Mouse (Mus musculus) ES-CJ7 (cell line): ENCODE results near the gene Olfr875.

Experiments used
- DNase-seq: peaks from one replicate; pipeline ENCODE4 v3.0.0; 2011; ENCODE audit warnings: low read depth, low spot score

Olfr875 gene

GRCm38 (mm10) chr9:37771759-37772158, at the start of gene Olfr875:
TSS of gene Olfr875 (plus strand) at chr9:37771857.
- no peak for DNase-seq

- DNase-seq = no peak
Observed at GRCm38 (mm10) chr9:37734310-37734709, 37.3 kb upstream of the Olfr875 start.

- no peak for DNase-seq
Observed at GRCm38 (mm10) chr9:37744806-37745205, 26.9 kb upstream of the Olfr875 start, which contains the start of gene Olfr874. TSS of gene Olfr874 (plus strand) at chr9:37745106.

- peak; percentile 67 for DNase-seq
Observed at GRCm38 (mm10) chr9:37750319-37751075, 21.2 kb upstream of the Olfr875 start.

- DNase-seq = no peak
Observed at GRCm38 (mm10) chr9:37751467-37751866, 20.2 kb upstream of the Olfr875 start.

GRCm38 (mm10) chr9:37752006-37752405, 19.7 kb upstream of the Olfr875 start:
- no peak for DNase-seq

GRCm38 (mm10) chr9:37761728-37762127, 9.9 kb upstream of the Olfr875 start:
- DNase-seq = no peak

GRCm38 (mm10) chr9:37762541-37762940, 9.1 kb upstream of the Olfr875 start:
- DNase-seq = peak; percentile 71

- DNase-seq = no peak
Observed at GRCm38 (mm10) chr9:37770661-37771060, 996 bp upstream of the Olfr875 start.

- peak; percentile 69 for DNase-seq
Observed at GRCm38 (mm10) chr9:37782766-37783260, 11.2 kb downstream of the Olfr875 start.

GRCm38 (mm10) chr9:37783394-37784387, 12.0 kb downstream of the Olfr875 start:
- peak; percentile 40 for DNase-seq

- no peak for DNase-seq
Observed at GRCm38 (mm10) chr9:37786411-37786810, 14.8 kb downstream of the Olfr875 start.

- no peak for DNase-seq
Observed at GRCm38 (mm10) chr9:37802055-37802454, 30.4 kb downstream of the Olfr875 start.

- no peak for DNase-seq
Observed at GRCm38 (mm10) chr9:37802731-37803130, 31.1 kb downstream of the Olfr875 start, which contains the start of gene Olfr876. TSS of gene Olfr876 (plus strand) at chr9:37803031.

GRCm38 (mm10) chr9:37807235-37807634, 35.6 kb downstream of the Olfr875 start:
- no peak for DNase-seq

GRCm38 (mm10) chr9:37808456-37808855, 36.8 kb downstream of the Olfr875 start:
- DNase-seq = no peak

GRCm38 (mm10) chr9:37808976-37809375, 37.3 kb downstream of the Olfr875 start:
- DNase-seq = no peak

GRCm38 (mm10) chr9:37814696-37815095, 43.0 kb downstream of the Olfr875 start:
- DNase-seq = no peak
